Mouse (Mus musculus) neural tube, embryonic 13.5 days (tissue): ENCODE measurements around the gene Fam193b. TPM values are rescaled to one million over a fixed set of nuclear protein-coding genes. Genes with fewer than 3 reads are reported as not detected.

ENCODE experiments used
- ATAC-seq: fragments of 200-750 bp; cut with Nextera tagmentation; 2 replicates; pipeline ENCODE4 v1.8.0; 2017; ENCODE audit warnings: low read depth, mild to moderate bottlenecking, moderate TSS enrichment, moderate library complexity
- H3K27ac ChIP-seq: fragments of 300-500 bp; sonication (generic); replicated peaks from 2 replicates; pipeline ENCODE4 v1.5.1; 2015; ENCODE audit warnings: moderate library complexity, mild to moderate bottlenecking, inconsistent platforms
- H3K27me3 ChIP-seq: fragments of 300-500 bp; sonication (generic); 2 replicates; pipeline ENCODE4 v1.6.1; 2015; ENCODE audit warnings: mild to moderate bottlenecking, inconsistent platforms
- H3K36me3 ChIP-seq: fragments of 300-500 bp; sonication (generic); 2 replicates; pipeline ENCODE4 v1.6.1; 2015; ENCODE audit warnings: mild to moderate bottlenecking, inconsistent platforms
- H3K4me1 ChIP-seq: fragments of 300-500 bp; sonication (generic); replicated peaks from 2 replicates; pipeline ENCODE4 v1.6.1; 2015; ENCODE audit warnings: inconsistent platforms
- H3K4me2 ChIP-seq: fragments of 300-500 bp; sonication (generic); 2 replicates; pipeline ENCODE4 v1.6.1; 2015; ENCODE audit warnings: inconsistent platforms, mild to moderate bottlenecking, moderate library complexity
- H3K4me3 ChIP-seq: fragments of 300-500 bp; sonication (generic); 2 replicates; pipeline ENCODE4 v1.5.1; 2015; ENCODE audit warnings: mild to moderate bottlenecking, inconsistent platforms
- H3K9ac ChIP-seq: fragments of 300-500 bp; sonication (generic); 2 replicates; pipeline ENCODE4 v1.6.1; 2015; ENCODE audit warnings: moderate library complexity, mild to moderate bottlenecking, inconsistent platforms
- H3K9me3 ChIP-seq: fragments of 300-500 bp; sonication (generic); 2 replicates; pipeline ENCODE4 v1.6.1; 2016; ENCODE audit warnings: inconsistent platforms
- WGBS: fragments of 180-500 bp; shearing (Covaris S2); methylation state at CpG from one replicate; pipeline ENCODE4 v1.1.7; 2015; 5-methylcytosine and 5-hydroxymethylcytosine counted together
- microRNA-seq: library from miRNA; unstranded; fragments of <30 nt; microRNA quantifications from one replicate; pipeline ENCODE4, GENCODE M21; 2016
- polyA plus RNA-seq: library from polyadenylated mRNA; unstranded; fragments of >200 nt; fragmentation: Nextera tagmentation; extraction: Ambion mirVana; gene quantifications from 2 replicates; pipeline ENCODE4 v1.2.1, GENCODE M21; 2015

The Fam193b gene
- polyA plus RNA-seq, 1 experiment from 2014 or later = 49.9 TPM

GRCm38 (mm10) chr13:55505810-55506209, 65.1 kb downstream of the Fam193b start:
- no peak overlapping the region for H3K9ac ChIP-seq
- 93% methylated on average over 9 of the region's 9 CpGs for WGBS

GRCm38 (mm10) chr13:55504390-55504789, 66.5 kb downstream of the Fam193b start:
- no peaks in the 10 kb centered on the region for H3K9me3 ChIP-seq
- 83% methylated on average over 5 of the region's 5 CpGs for WGBS
- no peak overlapping the region for H3K9ac ChIP-seq
- no peak overlapping the region for H3K4me2 ChIP-seq
- H3K27me3 ChIP-seq = no peaks in the 10 kb centered on the region
- no peak overlapping the region for H3K4me3 ChIP-seq
- peaks cover 92% of the 10 kb centered on the region for H3K36me3 ChIP-seq
- no peaks in the 10 kb centered on the region for H3K4me1 ChIP-seq
- ATAC-seq = no peak
- no peak overlapping the region for H3K27ac ChIP-seq

More at GRCm38 (mm10) chr13:55505810-55506209, 65.1 kb downstream of the Fam193b start:
- Histone ChIP-seq H3K4me2 (no peak overlapping the region), H3K4me1 (peaks cover 11% of the 10 kb centered on the region), H3K27ac (no peak overlapping the region), H3K27me3 (no peaks in the 10 kb centered on the region), H3K9me3 (no peaks in the 10 kb centered on the region), H3K4me3 (no peak overlapping the region), H3K36me3 (peaks cover 94% of the 10 kb centered on the region)
- ATAC-seq = no peak

- no peaks in the 10 kb centered on the region for H3K9me3 ChIP-seq
- no peak overlapping the region for H3K4me2 ChIP-seq
- 86% methylated on average over 8 of the region's 8 CpGs for WGBS
- H3K4me1 ChIP-seq = peaks cover 7% of the 10 kb centered on the region; the same call in 1 of the 2 replicates
- no peak overlapping the region for H3K9ac ChIP-seq
- H3K36me3 ChIP-seq = peaks cover 86% of the 10 kb centered on the region
- no peak for ATAC-seq
- no peak overlapping the region for H3K4me3 ChIP-seq
- no peak overlapping the region for H3K27ac ChIP-seq
- no peaks in the 10 kb centered on the region for H3K27me3 ChIP-seq
Measured at GRCm38 (mm10) chr13:55502405-55502804, 68.5 kb downstream of the Fam193b start.

GRCm38 (mm10) chr13:55500575-55500974, 70.3 kb downstream of the Fam193b start:
- no peak overlapping the region for H3K4me3 ChIP-seq
- H3K36me3 ChIP-seq = peaks cover 68% of the 10 kb centered on the region
- WGBS = 86% methylated on average over 10 of the region's 10 CpGs

GRCm38 (mm10) chr13:55498906-55499305, 72.0 kb downstream of the Fam193b start:
- Histone ChIP-seq H3K4me2 (no peak overlapping the region), H3K9me3 (no peaks in the 10 kb centered on the region), H3K27me3 (no peaks in the 10 kb centered on the region), H3K4me1 (peaks cover 34% of the 10 kb centered on the region), H3K36me3 (peaks cover 51% of the 10 kb centered on the region), H3K27ac (no peak overlapping the region), H3K9ac (no peak overlapping the region), H3K4me3 (no peak overlapping the region)
- 57% methylated on average over 11 of the region's 11 CpGs for WGBS
- ATAC-seq = no peak

More at GRCm38 (mm10) chr13:55500575-55500974, 70.3 kb downstream of the Fam193b start:
- no peak for ATAC-seq
- H3K4me1 ChIP-seq = peaks cover 19% of the 10 kb centered on the region
- H3K27ac ChIP-seq = no peak overlapping the region
- no peaks in the 10 kb centered on the region for H3K9me3 ChIP-seq
- no peak overlapping the region for H3K4me2 ChIP-seq
- H3K27me3 ChIP-seq = no peaks in the 10 kb centered on the region
- no peak overlapping the region for H3K9ac ChIP-seq

- Histone ChIP-seq H3K36me3 (peaks cover 29% of the 10 kb centered on the region), H3K27ac (no peak overlapping the region), H3K4me3 (no peak overlapping the region), H3K9me3 (no peaks in the 10 kb centered on the region), H3K4me1 (peaks cover 34% of the 10 kb centered on the region), H3K4me2 (no peak overlapping the region), H3K9ac (no peak overlapping the region), H3K27me3 (no peaks in the 10 kb centered on the region)
- WGBS = 85% methylated on average over 6 of the region's 6 CpGs
- ATAC-seq = no peak
Measured at GRCm38 (mm10) chr13:55496661-55497060, 74.3 kb downstream of the Fam193b start.

GRCm38 (mm10) chr13:55495702-55496101, 75.2 kb downstream of the Fam193b start:
- H3K4me2 ChIP-seq = no peak overlapping the region
- H3K27me3 ChIP-seq = no peaks in the 10 kb centered on the region
- peaks cover 22% of the 10 kb centered on the region for H3K36me3 ChIP-seq
- no peak overlapping the region for H3K4me3 ChIP-seq
- H3K4me1 ChIP-seq = peaks cover 34% of the 10 kb centered on the region
- ATAC-seq = no peak
- no peak overlapping the region for H3K27ac ChIP-seq
- WGBS = 25% methylated on average over 4 of the region's 4 CpGs
- no peak overlapping the region for H3K9ac ChIP-seq
- no peaks in the 10 kb centered on the region for H3K9me3 ChIP-seq

- peak overlapping the region; percentile 38; the same call in 1 of the 2 replicates for H3K9ac ChIP-seq
- H3K36me3 ChIP-seq = peaks cover 16% of the 10 kb centered on the region
- H3K27ac ChIP-seq = no peak overlapping the region
- no peak overlapping the region for H3K4me3 ChIP-seq
- no peak overlapping the region for H3K4me2 ChIP-seq
- WGBS = 22% methylated on average over 18 of the region's 18 CpGs
- H3K4me1 ChIP-seq = peaks cover 34% of the 10 kb centered on the region
- H3K27me3 ChIP-seq = no peaks in the 10 kb centered on the region
- no peaks in the 10 kb centered on the region for H3K9me3 ChIP-seq
- ATAC-seq = no peak
Measured at GRCm38 (mm10) chr13:55494883-55495621, 75.9 kb downstream of the Fam193b start.

GRCm38 (mm10) chr13:55494257-55494656, 76.7 kb downstream of the Fam193b start:
- Histone ChIP-seq H3K9me3 (no peaks in the 10 kb centered on the region), H3K9ac (no peak overlapping the region), H3K4me2 (no peak overlapping the region), H3K27ac (no peak overlapping the region), H3K27me3 (no peaks in the 10 kb centered on the region), H3K36me3 (peaks cover 14% of the 10 kb centered on the region), H3K4me1 (peaks cover 34% of the 10 kb centered on the region), H3K4me3 (no peak overlapping the region)
- no peak for ATAC-seq
- WGBS = 26% methylated on average over 2 of the region's 2 CpGs

Small RNA genes within 50 kb of the gene (microRNA-seq; reads per million reads assigned to microRNA genes)
- 1.6 reads per million, percentile 3 among the genes with 10 or more reads in this experiment for gene Mir6945

Other genes with a start within 250 kb of the Fam193b start
- 89.1 and 97.9 TPM in 2 replicates for gene Rab24, start 249.2 kb downstream of the Fam193b start, polyA plus RNA-seq
- gene Mxd3, start 241.3 kb downstream of the Fam193b start, polyA plus RNA-seq = 9.7 and 11.2 TPM in 2 replicates
- gene Lman2, start 208.3 kb downstream of the Fam193b start, polyA plus RNA-seq = 56.6 and 59.4 TPM in 2 replicates
- 0.13 and 0.87 TPM in 2 replicates for gene Rgs14, start 201.4 kb downstream of the Fam193b start, polyA plus RNA-seq
- not detected in 2 replicates for gene Slc34a1, start 172.9 kb downstream of the Fam193b start, polyA plus RNA-seq
- gene Pfn3, start 155.9 kb downstream of the Fam193b start, polyA plus RNA-seq = 0.83 TPM in 1 of 2 replicates, not detected in the other
- gene F12, start 144.3 kb downstream of the Fam193b start, polyA plus RNA-seq = 0.25 TPM in 1 of 2 replicates, not detected in the other
- gene Grk6, start 126.0 kb downstream of the Fam193b start, polyA plus RNA-seq = 35.7 and 38.5 TPM in 2 replicates
- gene Prr7, start 106.9 kb downstream of the Fam193b start, polyA plus RNA-seq = 2.5 and 3.1 TPM in 2 replicates
- 574 and 615 TPM in 2 replicates for gene Dbn1, start 83.0 kb downstream of the Fam193b start, polyA plus RNA-seq
- gene Pdlim7, start 57.4 kb downstream of the Fam193b start, polyA plus RNA-seq = 155 and 167 TPM in 2 replicates
- gene Dok3, start 41.8 kb downstream of the Fam193b start, polyA plus RNA-seq = 4.2 and 4.6 TPM in 2 replicates
- gene Ddx41, start 34.5 kb downstream of the Fam193b start, polyA plus RNA-seq = 51.6 and 54.4 TPM in 2 replicates
- gene Tmed9, start 2.6 kb upstream of the Fam193b start, polyA plus RNA-seq = 99.2 and 106 TPM in 2 replicates
- 44.3 and 48.1 TPM in 2 replicates for gene B4galt7, start 28.8 kb upstream of the Fam193b start, polyA plus RNA-seq
- gene Caml, start 51.9 kb upstream of the Fam193b start, polyA plus RNA-seq = 111 TPM in 2 replicates
- 27.5 and 27.8 TPM in 2 replicates for gene Ddx46, start 63.9 kb upstream of the Fam193b start, polyA plus RNA-seq
- gene B230219D22Rik, start 122.0 kb upstream of the Fam193b start, polyA plus RNA-seq = 69.7 and 73.4 TPM in 2 replicates
- gene Txndc15, start 143.5 kb upstream of the Fam193b start, polyA plus RNA-seq = 132 and 144 TPM in 2 replicates
- gene Pcbd2, start 156.2 kb upstream of the Fam193b start, polyA plus RNA-seq = 23.3 and 26.2 TPM in 2 replicates
- not detected in 2 replicates for gene Catsper3, start 213.4 kb upstream of the Fam193b start, polyA plus RNA-seq